Comparison of ENCODE assay signal across 9 mouse cellular contexts in the genomic region with DNA sequence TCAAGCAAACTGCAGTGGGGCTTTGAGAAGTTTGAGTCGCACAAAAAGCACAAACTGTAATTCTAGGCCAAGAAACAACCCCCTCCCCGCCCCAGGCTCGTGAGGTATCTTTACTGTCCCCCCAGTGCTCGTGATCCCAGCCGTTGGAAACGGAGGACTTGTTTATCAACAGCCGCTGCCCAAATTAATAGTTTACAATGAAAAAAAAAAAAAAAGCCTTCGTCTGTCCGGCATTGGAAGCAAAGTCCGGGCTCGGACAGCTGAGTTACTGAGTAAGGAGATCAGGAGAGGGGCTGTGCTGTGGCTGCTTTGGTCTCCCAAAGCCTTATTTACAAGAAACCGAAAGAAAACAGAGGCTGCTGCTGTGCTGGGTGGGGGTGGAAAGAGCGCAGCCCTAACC. TPM values are rescaled to one million over a fixed set of nuclear protein-coding genes. Genes with fewer than 3 reads are reported as not detected.
DNase-seq lines count a peak whose midpoint lies in the region; ATAC-seq and TF ChIP-seq lines count a peak whose summit lies in the region.
"Had no signal": no experiment of that assay in that cellular context is flagged by ENCODE, and none has a peak within 500 bp of the region (broad histone marks: within the 10 kb centered on the region; RNA-seq: fewer than 3 reads in every experiment).

No protein-coding gene starts in this region.

- 16% methylated on average over 13 of the region's 13 CpGs for WGBS in midbrain, embryonic 10.5 days
- 35% methylated on average over 13 of the region's 13 CpGs for WGBS in midbrain, postnatal 0 days
- WGBS in hindbrain, embryonic 13.5 days = 25% methylated on average over 13 of the region's 13 CpGs
- WGBS in stomach, embryonic 16.5 days = 21% methylated on average over 13 of the region's 13 CpGs

- H3K4me2 ChIP-seq in midbrain, postnatal 0 days (ENCODE audit: low read depth, low read length, poor library complexity, severe bottlenecking) = no peak overlapping the region
- H3K4me2 ChIP-seq in hindbrain, embryonic 13.5 days = peak overlapping the region; percentile 18; the same call in 1 of the 2 replicates
- H3K4me2 ChIP-seq in stomach, embryonic 16.5 days (ENCODE audit: low read depth, low read length) = peak overlapping the region; percentile 48

- no peak for TF ChIP-seq CTCF in midbrain, postnatal 0 days (IDR thresholded peaks at IDR 0.05)

- H3K9ac ChIP-seq in midbrain, postnatal 0 days (replicated peaks; ENCODE audit: low read length, poor library complexity, severe bottlenecking) = no peak overlapping the region
- no peak overlapping the region for H3K9ac ChIP-seq in hindbrain, embryonic 13.5 days
- no peak overlapping the region for H3K9ac ChIP-seq in stomach, embryonic 16.5 days (ENCODE audit: low read length)

- no peak overlapping the region for H3K27ac ChIP-seq in midbrain, embryonic 10.5 days (replicated peaks)
- no peak overlapping the region for H3K27ac ChIP-seq in midbrain, postnatal 0 days (ENCODE audit: low read depth, low read length)
- no peak overlapping the region for H3K27ac ChIP-seq in hindbrain, embryonic 13.5 days
- H3K27ac ChIP-seq in stomach, embryonic 16.5 days (ENCODE audit: low read length) = no peak overlapping the region

- H3K4me3 ChIP-seq in midbrain, embryonic 10.5 days = peak overlapping the region; percentile 30; the same call in 1 of the 2 replicates
- no peak overlapping the region for H3K4me3 ChIP-seq in midbrain, postnatal 0 days (ENCODE audit: low read depth, low read length)
- no peak overlapping the region for H3K4me3 ChIP-seq in hindbrain, embryonic 13.5 days
- peak overlapping the region; percentile 21 for H3K4me3 ChIP-seq in stomach, embryonic 16.5 days (replicated peaks; ENCODE audit: low read length)

- no peaks in the 10 kb centered on the region for H3K9me3 ChIP-seq in midbrain, embryonic 10.5 days (replicated peaks)
- no peaks in the 10 kb centered on the region for H3K9me3 ChIP-seq in midbrain, postnatal 0 days (ENCODE audit: low read length)
- no peaks in the 10 kb centered on the region for H3K9me3 ChIP-seq in hindbrain, embryonic 13.5 days
- H3K9me3 ChIP-seq in stomach, embryonic 16.5 days (replicated peaks; ENCODE audit: control insufficient read depth, low read length) = peaks cover 3% of the 10 kb centered on the region; the same call in 1 of the 2 replicates

- H3K36me3 ChIP-seq in midbrain, embryonic 10.5 days = no peaks in the 10 kb centered on the region
- H3K36me3 ChIP-seq in midbrain, postnatal 0 days (ENCODE audit: insufficient read depth, low read length) = no peaks in the 10 kb centered on the region
- no peaks in the 10 kb centered on the region for H3K36me3 ChIP-seq in hindbrain, embryonic 13.5 days
- H3K36me3 ChIP-seq in stomach, embryonic 16.5 days (ENCODE audit: control insufficient read depth, insufficient read depth, low read length) = no peaks in the 10 kb centered on the region

- H3K4me1 ChIP-seq in midbrain, embryonic 10.5 days = peaks cover 41% of the 10 kb centered on the region
- H3K4me1 ChIP-seq in midbrain, postnatal 0 days (ENCODE audit: insufficient read depth, low read length) = no peaks in the 10 kb centered on the region
- H3K4me1 ChIP-seq in hindbrain, embryonic 13.5 days (replicated peaks) = peaks cover 18% of the 10 kb centered on the region
- no peaks in the 10 kb centered on the region; the same call in 1 of the 2 replicates for H3K4me1 ChIP-seq in stomach, embryonic 16.5 days (ENCODE audit: control insufficient read depth, insufficient read depth, low read length)

- ATAC-seq in midbrain, postnatal 0 days (ENCODE audit: low FRiP score) = no peak
- ATAC-seq in hindbrain, embryonic 13.5 days (ENCODE audit: low FRiP score) = no peak
- ATAC-seq in stomach, embryonic 16.5 days (ENCODE audit: insufficient read depth, low FRiP score) = no peak

- DNase-seq in midbrain, embryonic 10.5 days (ENCODE audit: low spot score) = no peak
- no peak for DNase-seq in midbrain, postnatal 0 days (ENCODE audit: low spot score)
- peak; percentile 65 for DNase-seq in kidney, postnatal 14 days
- no peak for DNase-seq in ovary, adult 18-20 months (ENCODE audit: low spot score)
- no peak for DNase-seq in frontal cortex, postnatal 36 days (ENCODE audit: low spot score in 2 of 2)

- H3K27me3 ChIP-seq in midbrain, embryonic 10.5 days (ENCODE audit: low read depth, poor library complexity, severe bottlenecking) = peaks cover 100% of the 10 kb centered on the region
- peaks cover 41% of the 10 kb centered on the region for H3K27me3 ChIP-seq in midbrain, postnatal 0 days (ENCODE audit: insufficient read depth, low read length)
- peaks cover 82% of the 10 kb centered on the region for H3K27me3 ChIP-seq in hindbrain, embryonic 13.5 days
- peaks cover 57% of the 10 kb centered on the region for H3K27me3 ChIP-seq in stomach, embryonic 16.5 days (ENCODE audit: control insufficient read depth, insufficient read depth, low read length)

RNA-seq across cellular contexts. Expression of a gene that starts 5.9 kb away (rescaled TPM):
- 2.1 and 2.2 TPM in 2 replicates for polyA plus RNA-seq in midbrain, embryonic 10.5 days (2016; fragmentation: Nextera tagmentation; extraction: Ambion mirVana)
- 1.4 and 1.8 TPM in 2 replicates for total RNA-seq in midbrain, postnatal 0 days (2014; rRNA removed)
- 1.5 and 2.1 TPM in 2 replicates for polyA plus RNA-seq in midbrain, postnatal 0 days (2015; fragmentation: Nextera tagmentation; extraction: Ambion mirVana)
- 1.7 and 1.8 TPM in 2 replicates for polyA plus RNA-seq in hindbrain, embryonic 13.5 days (2015; fragmentation: Nextera tagmentation; extraction: Ambion mirVana)
- polyA plus RNA-seq in stomach, embryonic 16.5 days (2015; fragmentation: Nextera tagmentation; extraction: Ambion mirVana) = 0.21 and 0.87 TPM in 2 replicates
- total RNA-seq: granulocyte monocyte progenitor cell, adult 5-6 weeks; monocyte, adult 5-6 weeks had no signal

Comparison
In these comparisons a context has a peak if more than half of its experiments do, and no peak if none do; other contexts are left out.
1. H3K4me3 ChIP-seq: peak in midbrain, embryonic 10.5 days (single experiment) and stomach, embryonic 16.5 days (single experiment); none in midbrain, postnatal 0 days (single experiment) and hindbrain, embryonic 13.5 days (single experiment).